Mouse (Mus musculus): ENCODE data around the gene Aloxe3. TPM values are rescaled to one million over a fixed set of nuclear protein-coding genes. Genes with fewer than 3 reads are reported as not detected.

Gene Aloxe3
- not detected in 2 replicates for polyA plus RNA-seq (2012; ENCODE audit: insufficient read depth, insufficient read length, missing spikeins)

DNA sequence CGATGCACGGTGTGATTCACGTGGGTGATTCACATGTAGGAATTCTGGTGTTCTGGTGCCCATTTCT lies at the start of gene Aloxe3:
TSS of gene Aloxe3 (plus strand) at position 45 of the 67 bp plus-strand sequence.
- H3K4me1 ChIP-seq (ENCODE audit: control insufficient read depth, insufficient read depth, insufficient read length, low read length) = no peaks in the 10 kb centered on the region; the same call in 1 of the 2 replicates
- H3K27ac ChIP-seq (replicated peaks; ENCODE audit: low read depth, low read length) = peak within 1 kb of the TSS; percentile 47
- H3K4me3 ChIP-seq (ENCODE audit: insufficient read depth, low read depth, low read length) = peak within 1 kb of the TSS; percentile 68

- Histone ChIP-seq H3K4me3 (ENCODE audit: insufficient read depth, low read depth, low read length) (no peak overlapping the region), H3K4me1 (ENCODE audit: control insufficient read depth, insufficient read depth, insufficient read length, low read length) (no peaks in the 10 kb centered on the region), H3K27ac (replicated peaks; ENCODE audit: low read depth, low read length) (no peak overlapping the region)
These were observed 49.1 kb upstream of the Aloxe3 start for GRCm38 (mm10) chr11:69076572-69076971.

DNA sequence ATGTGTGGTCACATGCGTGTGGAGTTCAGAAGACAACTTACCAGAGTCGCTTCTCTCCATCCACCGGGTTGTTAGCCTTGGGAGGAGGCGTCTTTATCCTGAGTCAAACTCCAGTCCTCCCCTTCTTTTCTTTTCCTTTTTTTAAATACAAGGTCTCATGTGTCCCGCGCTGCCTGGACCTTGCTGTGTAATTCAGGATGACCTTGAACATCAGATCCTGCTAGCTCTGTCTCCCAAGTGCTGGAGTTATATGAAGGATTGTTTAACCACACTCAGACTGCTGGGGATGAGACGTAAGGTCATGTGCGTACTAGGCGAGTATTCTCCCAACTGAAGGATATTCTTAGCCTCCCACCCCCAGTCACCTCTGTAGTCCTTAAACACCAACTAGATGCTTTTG lies 48.4 kb upstream of the Aloxe3 start:
- no peak overlapping the region for H3K27ac ChIP-seq (replicated peaks; ENCODE audit: low read depth, low read length)
- no peaks in the 10 kb centered on the region for H3K4me1 ChIP-seq (ENCODE audit: control insufficient read depth, insufficient read depth, insufficient read length, low read length)
- no peak overlapping the region for H3K4me3 ChIP-seq (ENCODE audit: insufficient read depth, low read depth, low read length)

- H3K4me1 ChIP-seq (ENCODE audit: control insufficient read depth, insufficient read depth, insufficient read length, low read length) = no peaks in the 10 kb centered on the region
- H3K27ac ChIP-seq (replicated peaks; ENCODE audit: low read depth, low read length) = no peak overlapping the region
- no peak overlapping the region for H3K4me3 ChIP-seq (ENCODE audit: insufficient read depth, low read depth, low read length)
These were observed 47.7 kb upstream of the Aloxe3 start for GRCm38 (mm10) chr11:69078041-69078440.

DNA sequence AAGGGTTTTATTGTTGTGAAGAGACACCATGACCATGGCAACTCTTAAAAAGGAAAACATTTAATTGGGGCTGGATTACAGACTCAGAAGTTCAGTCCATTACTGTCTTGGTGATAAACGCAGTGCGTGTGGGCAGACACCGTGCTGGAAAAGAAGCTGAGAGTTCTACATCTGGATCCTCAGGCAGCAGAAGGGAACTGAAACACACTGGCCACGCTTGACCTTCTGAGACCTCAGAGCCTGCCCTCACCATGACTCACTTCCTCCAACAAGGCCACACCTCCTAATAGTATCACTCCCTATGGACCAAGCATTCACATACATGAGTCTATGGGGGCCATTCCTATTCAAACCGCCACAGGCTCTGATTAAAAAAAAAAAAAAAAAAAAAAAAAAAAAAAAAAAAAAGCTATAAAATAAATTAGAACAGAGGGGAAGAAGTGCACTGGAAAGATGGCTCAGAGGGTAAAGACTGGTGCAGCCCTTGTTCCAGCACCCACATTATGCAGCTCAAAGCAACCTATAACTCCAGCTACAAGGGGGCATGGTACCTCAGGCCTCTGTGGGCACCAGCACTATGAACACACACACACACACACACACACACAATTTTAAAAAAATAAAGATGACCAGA lies 46.8 kb upstream of the Aloxe3 start:
- Histone ChIP-seq H3K4me1 (ENCODE audit: control insufficient read depth, insufficient read depth, insufficient read length, low read length) (no peaks in the 10 kb centered on the region), H3K27ac (replicated peaks; ENCODE audit: low read depth, low read length) (peak overlapping the region; percentile 53; the same call in 1 of the 2 replicates), H3K4me3 (ENCODE audit: insufficient read depth, low read depth, low read length) (no peak overlapping the region)

DNA sequence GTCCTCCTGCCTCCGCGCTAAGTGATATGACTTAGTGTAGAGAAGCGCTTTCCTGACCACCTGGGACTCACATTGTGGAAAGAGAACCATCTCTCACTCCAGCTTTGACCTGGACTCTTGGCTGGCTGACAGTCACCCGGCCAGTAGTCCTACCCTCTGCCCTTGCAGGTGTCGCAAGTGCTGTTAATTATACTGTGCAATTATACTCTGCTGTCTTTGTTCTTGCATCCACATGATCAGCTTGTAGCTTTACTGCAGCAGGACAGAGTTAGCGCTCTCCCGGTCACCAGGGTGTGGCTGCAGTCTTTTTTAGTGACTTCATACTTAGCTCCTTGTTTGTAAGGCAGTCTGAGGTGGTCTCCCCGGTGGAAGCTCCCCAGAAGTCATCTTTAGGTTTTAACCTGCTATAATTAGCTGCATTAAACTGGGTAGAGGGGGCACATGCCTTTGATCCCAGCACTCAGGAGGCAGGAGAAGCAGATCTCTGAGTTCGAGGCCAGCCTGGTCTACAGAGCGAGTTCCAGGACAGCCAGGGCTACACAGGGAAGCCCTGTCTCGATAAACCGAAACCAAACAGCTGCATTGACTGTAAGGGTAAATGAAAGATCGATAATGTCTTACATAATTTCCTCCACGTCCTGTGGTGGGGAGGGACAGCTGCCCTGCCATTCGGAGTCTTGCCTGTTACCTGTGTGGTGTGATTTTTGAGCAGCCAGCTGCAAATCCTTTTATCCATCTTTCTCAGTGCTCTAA lies 45.4 kb upstream of the Aloxe3 start:
- no peak overlapping the region for H3K27ac ChIP-seq (replicated peaks; ENCODE audit: low read depth, low read length)
- H3K4me1 ChIP-seq (ENCODE audit: control insufficient read depth, insufficient read depth, insufficient read length, low read length) = no peaks in the 10 kb centered on the region

GRCm38 (mm10) chr11:69080855-69081222 lies 44.9 kb upstream of the Aloxe3 start:
- Histone ChIP-seq H3K4me1 (ENCODE audit: control insufficient read depth, insufficient read depth, insufficient read length, low read length) (no peaks in the 10 kb centered on the region), H3K4me3 (ENCODE audit: insufficient read depth, low read depth, low read length) (no peak overlapping the region), H3K27ac (replicated peaks; ENCODE audit: low read depth, low read length) (no peak overlapping the region)

More for the DNA sequence above, 45.4 kb upstream of the Aloxe3 start:
- no peak overlapping the region for H3K4me3 ChIP-seq (ENCODE audit: insufficient read depth, low read depth, low read length)

DNA sequence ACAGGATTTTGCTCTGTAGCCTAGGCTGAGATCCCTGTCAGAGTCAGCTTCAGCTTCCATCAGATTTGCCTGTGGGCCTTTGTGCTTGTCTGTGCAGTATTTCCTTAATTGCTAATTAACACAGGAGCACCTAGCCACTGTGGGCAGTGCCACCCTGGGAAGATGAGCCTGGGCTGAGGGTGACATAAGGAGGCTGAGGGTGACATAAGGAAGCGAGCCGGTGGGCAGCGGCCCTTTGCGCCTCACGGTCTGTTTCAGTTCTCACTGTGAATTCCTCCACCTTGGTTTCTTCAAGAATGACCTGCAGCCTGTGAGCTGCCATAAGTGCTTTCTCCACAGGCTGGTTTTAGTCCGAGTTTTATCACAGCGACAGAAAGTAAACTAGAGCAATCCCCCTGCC lies 44.1 kb upstream of the Aloxe3 start:
- H3K4me1 ChIP-seq (ENCODE audit: control insufficient read depth, insufficient read depth, insufficient read length, low read length) = no peaks in the 10 kb centered on the region
- no peak overlapping the region for H3K27ac ChIP-seq (replicated peaks; ENCODE audit: low read depth, low read length)
- no peak overlapping the region for H3K4me3 ChIP-seq (ENCODE audit: insufficient read depth, low read depth, low read length)

DNA sequence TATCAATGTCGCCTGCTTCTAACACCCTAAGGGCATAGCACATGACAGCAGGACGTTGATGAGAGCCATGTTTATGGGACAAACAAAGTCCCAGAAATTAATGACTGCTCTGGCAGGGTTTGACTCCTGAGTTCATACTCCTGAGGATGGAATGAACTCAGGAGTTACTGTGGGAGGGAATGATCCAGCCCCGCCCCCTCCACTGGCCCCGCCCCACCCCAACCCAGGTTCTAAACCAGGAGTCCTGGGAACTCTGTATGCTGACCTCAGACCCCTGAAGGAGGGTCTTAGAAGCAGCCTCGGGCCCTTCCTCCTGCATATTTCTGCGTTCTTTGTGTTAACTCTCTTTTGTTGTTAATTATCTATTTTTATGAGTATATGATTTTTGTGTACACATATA lies 40.1 kb upstream of the Aloxe3 start:
- H3K4me3 ChIP-seq (ENCODE audit: insufficient read depth, low read depth, low read length) = no peak overlapping the region
- H3K27ac ChIP-seq (replicated peaks; ENCODE audit: low read depth, low read length) = no peak overlapping the region
- H3K4me1 ChIP-seq (ENCODE audit: control insufficient read depth, insufficient read depth, insufficient read length, low read length) = peaks cover 11% of the 10 kb centered on the region; the same call in 1 of the 2 replicates

DNA sequence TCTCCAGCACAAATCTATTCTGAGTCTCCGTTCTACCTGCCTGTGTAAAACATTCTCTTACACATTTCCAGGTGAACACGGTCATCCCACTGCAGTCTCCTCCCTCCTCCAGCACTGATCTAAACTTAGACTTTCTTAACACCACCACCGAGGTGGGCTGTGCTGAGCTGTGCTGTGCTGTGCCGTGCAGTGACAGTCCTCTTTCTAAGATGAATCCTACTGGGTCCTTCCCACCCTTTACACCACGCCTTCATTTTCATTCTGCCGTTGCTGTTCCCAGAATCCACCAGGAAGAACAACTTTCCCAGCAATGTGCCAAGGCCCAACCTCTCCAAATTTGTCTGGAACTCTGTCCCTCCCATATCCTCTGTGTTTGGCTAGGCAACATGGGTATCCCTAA lies 39.3 kb upstream of the Aloxe3 start:
- Histone ChIP-seq H3K27ac (replicated peaks; ENCODE audit: low read depth, low read length) (no peak overlapping the region), H3K4me1 (ENCODE audit: control insufficient read depth, insufficient read depth, insufficient read length, low read length) (peaks cover 11% of the 10 kb centered on the region; the same call in 1 of the 2 replicates), H3K4me3 (ENCODE audit: insufficient read depth, low read depth, low read length) (no peak overlapping the region)

GRCm38 (mm10) chr11:69087082-69087481 lies 38.6 kb upstream of the Aloxe3 start:
- no peak overlapping the region for H3K4me3 ChIP-seq (ENCODE audit: insufficient read depth, low read depth, low read length)
- H3K27ac ChIP-seq (replicated peaks; ENCODE audit: low read depth, low read length) = no peak overlapping the region
- H3K4me1 ChIP-seq (ENCODE audit: control insufficient read depth, insufficient read depth, insufficient read length, low read length) = peaks cover 11% of the 10 kb centered on the region; the same call in 1 of the 2 replicates

DNA sequence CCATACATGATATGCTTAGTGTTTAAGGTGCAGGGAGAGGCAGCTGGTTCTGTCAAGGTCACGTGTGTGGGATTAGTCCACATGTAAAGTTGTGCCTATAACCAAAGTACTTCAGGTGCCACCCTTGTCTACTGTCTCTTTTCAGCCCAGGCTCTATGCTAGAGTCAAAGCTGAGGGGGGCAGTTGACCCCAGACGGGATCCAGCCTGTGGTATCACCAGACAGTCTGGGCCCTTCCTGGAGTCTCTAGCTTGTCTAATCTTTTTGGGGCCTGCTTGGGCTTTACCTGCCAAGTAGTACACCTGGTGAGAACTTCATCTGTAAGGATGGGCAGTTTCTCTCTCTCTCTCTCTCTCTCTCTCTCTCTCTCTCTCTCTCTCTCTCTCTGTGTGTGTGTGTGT lies 38.1 kb upstream of the Aloxe3 start:
- peaks cover 11% of the 10 kb centered on the region; the same call in 1 of the 2 replicates for H3K4me1 ChIP-seq (ENCODE audit: control insufficient read depth, insufficient read depth, insufficient read length, low read length)
- H3K27ac ChIP-seq (replicated peaks; ENCODE audit: low read depth, low read length) = peak overlapping the region; percentile 65; the same call in 1 of the 2 replicates
- no peak overlapping the region; the same call in 1 of the 2 replicates for H3K4me3 ChIP-seq (ENCODE audit: insufficient read depth, low read depth, low read length)

- Histone ChIP-seq H3K4me1 (ENCODE audit: control insufficient read depth, insufficient read depth, insufficient read length, low read length) (peaks cover 11% of the 10 kb centered on the region; the same call in 1 of the 2 replicates), H3K4me3 (ENCODE audit: insufficient read depth, low read depth, low read length) (peak within 1 kb of the TSS; percentile 99)
These were observed 37.4 kb upstream of the Aloxe3 start, which contains the start of gene Vamp2 for GRCm38 (mm10) chr11:69088103-69088855. Vamp2 (plus strand) TSS chr11:69088490.

DNA sequence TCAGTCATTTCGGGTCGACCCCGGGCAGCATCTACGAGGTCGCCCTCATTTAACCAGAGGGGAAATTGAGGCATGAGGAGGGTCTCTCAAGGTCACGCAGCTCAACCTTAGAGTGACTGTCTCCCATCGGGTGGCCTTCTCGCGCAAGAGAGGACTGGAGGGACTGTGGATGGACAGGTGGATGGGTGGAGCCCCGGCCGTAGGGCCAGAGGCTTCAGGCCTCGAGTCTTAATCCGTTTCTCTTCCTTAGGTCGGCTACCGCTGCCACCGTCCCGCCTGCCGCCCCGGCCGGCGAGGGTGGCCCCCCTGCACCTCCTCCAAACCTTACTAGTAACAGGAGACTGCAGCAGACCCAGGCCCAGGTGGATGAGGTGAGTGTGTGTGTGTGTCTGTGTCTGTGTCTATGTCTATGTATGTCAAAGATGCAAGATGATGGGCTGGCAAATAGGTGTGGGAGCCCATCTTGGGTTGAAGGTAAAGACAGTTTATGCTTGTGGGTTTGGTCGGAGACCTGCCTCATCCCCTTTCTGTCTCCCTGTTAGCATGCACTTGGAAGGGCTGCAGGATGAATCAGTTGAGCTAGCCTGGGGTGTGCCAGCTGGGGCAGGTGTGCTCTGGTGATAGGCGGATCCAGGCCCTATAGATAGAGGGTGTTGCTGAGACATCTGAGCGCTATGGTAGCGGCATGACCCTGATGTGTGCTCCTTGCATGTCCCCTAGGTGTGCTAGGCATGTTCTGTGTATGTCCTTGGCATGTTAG lies 36.7 kb upstream of the Aloxe3 start:
- H3K4me3 ChIP-seq (ENCODE audit: insufficient read depth, low read depth, low read length) = peak overlapping the region; percentile 99
- H3K27ac ChIP-seq (replicated peaks; ENCODE audit: low read depth, low read length) = peak overlapping the region; percentile 99
- peaks cover 11% of the 10 kb centered on the region; the same call in 1 of the 2 replicates for H3K4me1 ChIP-seq (ENCODE audit: control insufficient read depth, insufficient read depth, insufficient read length, low read length)

More at GRCm38 (mm10) chr11:69088103-69088855, 37.4 kb upstream of the Aloxe3 start, which contains the start of gene Vamp2:
- H3K27ac ChIP-seq (replicated peaks; ENCODE audit: low read depth, low read length) = peak within 1 kb of the TSS; percentile 99

Data from brown adipose tissue, adult 24 weeks (tissue).